Mouse (Mus musculus) hindbrain, embryonic 11.5 days (tissue): ENCODE results near the gene Mtpn. TPM values are rescaled to one million over a fixed set of nuclear protein-coding genes. Genes with fewer than 3 reads are reported as not detected.

Experiments
- ATAC-seq: fragments of 200-750 bp; cut with Nextera tagmentation; 2 replicates; pipeline ENCODE4 v1.8.0; 2017; ENCODE audit warnings: mild to moderate bottlenecking, moderate TSS enrichment, moderate library complexity; ENCODE audit not compliant: low FRiP score
- DNase-seq: peaks from one replicate; pipeline ENCODE4 v3.0.0-alpha.2; 2015; ENCODE audit warnings: low spot score
- H3K27ac ChIP-seq: fragments of 300-500 bp; sonication (generic); 2 replicates; pipeline ENCODE4 v1.5.1; 2014; ENCODE audit warnings: mild to moderate bottlenecking, low read depth, low read length
- H3K27me3 ChIP-seq: fragments of 300-500 bp; sonication (generic); 2 replicates; pipeline ENCODE4 v1.6.1; 2014; ENCODE audit warnings: mild to moderate bottlenecking, low read length, moderate library complexity, mixed read lengths; ENCODE audit not compliant: control insufficient read depth, insufficient read depth
- H3K36me3 ChIP-seq: fragments of 300-500 bp; sonication (generic); 2 replicates; pipeline ENCODE4 v1.6.1; 2014; ENCODE audit warnings: mild to moderate bottlenecking, low read length, moderate library complexity, mixed read lengths; ENCODE audit not compliant: control insufficient read depth, insufficient read depth
- H3K4me1 ChIP-seq: fragments of 300-500 bp; sonication (generic); replicated peaks from 2 replicates; pipeline ENCODE4 v1.6.1; 2014; ENCODE audit warnings: low read length, mixed read lengths; ENCODE audit not compliant: control insufficient read depth, insufficient read depth
- H3K4me2 ChIP-seq: fragments of 300-500 bp; sonication (generic); replicated peaks from 2 replicates; pipeline ENCODE4 v1.6.1; 2014; ENCODE audit warnings: mild to moderate bottlenecking, low read depth, low read length
- H3K4me3 ChIP-seq: fragments of 300-500 bp; sonication (generic); 2 replicates; pipeline ENCODE4 v1.5.1; 2014; ENCODE audit warnings: low read depth, low read length
- H3K9ac ChIP-seq: fragments of 300-500 bp; sonication (generic); 2 replicates; pipeline ENCODE4 v1.6.1; 2014; ENCODE audit warnings: low read depth, low read length
- H3K9me3 ChIP-seq: fragments of 300-500 bp; sonication (generic); 2 replicates; pipeline ENCODE4 v1.6.1; 2016; ENCODE audit warnings: low read length; ENCODE audit not compliant: control insufficient read depth
- WGBS: fragments of 180-500 bp; shearing (Covaris S2); extraction: QIAGEN DNeasy Blood & Tissue Kit; methylation state at CpG from one replicate; pipeline ENCODE4 v1.1.7; 2014; 5-methylcytosine and 5-hydroxymethylcytosine counted together
- polyA plus RNA-seq: library from polyadenylated mRNA; unstranded; fragments of >200 nt; fragmentation: Nextera tagmentation; extraction: Ambion mirVana; gene quantifications from 2 replicates; pipeline ENCODE4 v1.2.1, GENCODE M21; 2014

Gene Mtpn
- polyA plus RNA-seq, 1 experiment from 2014 or later, result 145 TPM

DNA sequence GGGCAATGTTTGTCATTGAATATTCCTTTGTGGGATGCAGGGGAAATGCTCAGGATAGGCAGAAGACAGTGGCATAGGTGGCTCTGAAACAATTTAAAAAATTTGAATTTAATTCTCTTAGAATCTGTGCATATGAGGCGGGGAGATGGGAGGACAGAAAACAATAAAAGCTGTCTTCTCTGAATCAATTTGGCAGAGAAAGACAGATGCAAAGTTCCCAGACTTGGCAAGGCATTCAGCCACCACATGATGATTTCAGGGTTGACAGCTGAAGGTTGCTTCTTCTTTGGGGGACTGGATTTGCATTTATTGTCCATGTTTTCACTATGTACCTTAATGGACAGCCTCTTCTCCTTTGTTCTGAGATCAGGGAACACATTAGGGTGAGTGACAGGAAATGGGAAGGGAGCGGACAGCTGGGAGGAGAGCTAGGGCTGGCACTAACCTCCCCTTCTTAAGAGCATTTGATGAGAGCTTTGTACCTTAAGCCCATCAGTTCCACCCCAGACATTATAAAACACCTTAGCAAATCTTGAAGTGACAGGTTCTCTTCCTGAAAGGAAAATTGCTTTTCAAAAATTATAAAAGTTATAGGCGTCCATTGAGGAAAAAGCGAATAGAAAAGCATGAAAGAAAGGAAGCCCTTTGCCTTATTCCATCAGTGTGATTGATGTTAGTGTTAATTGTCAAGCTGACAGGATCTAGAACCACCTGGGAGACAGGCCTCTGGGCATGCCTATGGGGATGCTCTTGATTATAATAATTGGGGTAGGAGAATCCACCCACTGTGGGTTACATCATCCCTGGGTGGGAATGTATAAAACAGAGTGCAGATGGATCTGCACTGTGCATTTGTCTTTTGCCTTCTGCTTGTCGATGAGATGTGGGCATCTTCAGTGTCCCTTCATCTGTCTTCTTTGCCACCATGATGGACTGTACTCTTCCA lies 76.0 kb downstream of the Mtpn start:
- H3K27ac ChIP-seq, result no peak overlapping the region
- no peak overlapping the region for H3K4me2 ChIP-seq
- DNase-seq (peak; percentile 4), ATAC-seq (no peak)
- no peaks in the 10 kb centered on the region for H3K36me3 ChIP-seq
- no peak overlapping the region for H3K4me3 ChIP-seq
- H3K4me1 ChIP-seq, result no peaks in the 10 kb centered on the region
- H3K27me3 ChIP-seq, result no peaks in the 10 kb centered on the region
- WGBS, result 76% methylated on average over 5 of the region's 5 CpGs
- H3K9ac ChIP-seq, result no peak overlapping the region
- H3K9me3 ChIP-seq, result no peaks in the 10 kb centered on the region

DNA sequence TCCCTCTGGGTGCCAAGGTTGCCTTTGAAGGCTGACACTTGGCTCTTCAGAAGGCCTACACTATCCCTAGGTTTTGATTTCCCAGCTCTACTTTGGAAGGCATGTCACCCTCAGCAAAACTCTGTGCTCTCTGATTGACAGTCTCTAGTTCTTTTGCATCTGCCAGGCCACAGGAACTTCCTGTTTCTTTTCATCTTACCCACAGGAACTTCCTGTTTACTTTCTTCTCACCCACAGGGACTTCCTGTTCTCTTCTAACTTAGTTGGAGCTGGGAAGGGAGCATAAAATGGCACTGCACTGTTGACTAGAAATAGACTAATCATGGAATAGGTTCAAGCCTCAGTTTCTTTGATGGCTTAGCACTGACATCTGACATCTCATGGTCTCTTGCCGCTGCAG lies 77.2 kb downstream of the Mtpn start:
- no peak overlapping the region for H3K9ac ChIP-seq
- no peak overlapping the region for H3K4me3 ChIP-seq
- no peaks in the 10 kb centered on the region for H3K36me3 ChIP-seq
- H3K4me1 ChIP-seq, result no peaks in the 10 kb centered on the region
- WGBS, result 93% methylated on average over 1 of the region's 1 CpGs
- no peak for ATAC-seq
- no peak overlapping the region for H3K4me2 ChIP-seq
- DNase-seq, result no peak
- no peaks in the 10 kb centered on the region for H3K9me3 ChIP-seq
- no peak overlapping the region for H3K27ac ChIP-seq
- no peaks in the 10 kb centered on the region for H3K27me3 ChIP-seq

Other genes with a start within 250 kb of the Mtpn start
- 0.40 and 0.59 TPM in 2 replicates for gene Slc13a4, start 231.8 kb downstream of the Mtpn start, polyA plus RNA-seq
- 0.15 TPM in 1 of 2 replicates, not detected in the other for gene Fam180a, start 213.7 kb downstream of the Mtpn start, polyA plus RNA-seq